Mouse (Mus musculus): ENCODE measurements around the gene Snrpg.

- no peak for TF ChIP-seq CTCF (IDR thresholded peaks at IDR 0.05; ENCODE audit: borderline replicate concordance, insufficient read depth, low read depth, low read length)
- no peak for TF ChIP-seq POLR2A (IDR thresholded peaks at IDR 0.05; ENCODE audit: borderline replicate concordance, insufficient read depth, low read length)
Observed at GRCm38 (mm10) chr6:86329943-86330342, 41.2 kb upstream of the Snrpg start.
